In the genomic region with DNA sequence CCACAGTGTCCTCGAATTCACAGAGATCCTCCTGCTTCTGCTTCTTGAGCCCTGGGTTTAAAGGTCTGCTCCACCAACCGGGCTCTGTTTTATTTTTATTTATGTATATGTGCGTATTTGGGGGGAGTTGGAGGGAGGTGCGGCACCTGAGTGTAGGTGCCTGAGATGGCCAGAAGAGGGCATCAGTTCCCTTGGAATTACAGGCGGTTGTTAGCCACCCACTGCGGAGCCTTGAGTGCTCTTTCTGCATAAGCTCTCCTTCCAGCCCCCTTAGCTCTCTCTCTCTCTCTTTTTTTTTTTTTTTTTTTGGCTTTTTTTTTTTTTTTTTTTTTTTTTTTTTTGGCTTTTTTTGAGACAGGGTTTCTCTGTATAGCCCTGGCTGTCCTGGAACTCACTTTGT, we compare ENCODE assay signal across 12 mouse cellular contexts. TPM values are rescaled to one million over a fixed set of nuclear protein-coding genes. Genes with fewer than 3 reads are reported as not detected.
DNase-seq lines count a peak whose midpoint lies in the region; ATAC-seq and TF ChIP-seq lines count a peak whose summit lies in the region.
"Had no signal": no experiment of that assay in that cellular context is flagged by ENCODE, and none has a peak within 500 bp of the region (broad histone marks: within the 10 kb centered on the region; RNA-seq: fewer than 3 reads in every experiment).

No protein-coding gene starts in this region.

- peak; percentile 28 for DNase-seq in cerebellum, adult 9-11 months
- no peak for DNase-seq in cerebellum, postnatal 4 days (ENCODE audit: low spot score in 2 of 2)
- DNase-seq in lung, adult 2 months = no peak
- no peak for DNase-seq in lung, postnatal 4 days
- peak; percentile 85 for DNase-seq in ES-CJ7 (ENCODE audit: low read depth, low spot score)
- DNase-seq in liver, postnatal 0 days = no peak
- no peak for DNase-seq in gastrocnemius, adult 8-10 months (ENCODE audit: low spot score in 2 of 2)
- no peak for DNase-seq in left cerebral cortex, adult 18-20 months (ENCODE audit: low spot score in 2 of 2)
- DNase-seq: kidney, adult 11 months had no signal

- no peak overlapping the region for H3K27ac ChIP-seq in liver, postnatal 0 days (ENCODE audit: low read depth)
- H3K27ac ChIP-seq: forebrain, embryonic 15.5 days; midbrain, embryonic 12.5 days had no signal

- 76% methylated on average over 6 of the region's 6 CpGs for WGBS in lung, adult 2 months
- 78% methylated on average over 6 of the region's 6 CpGs for WGBS in liver, postnatal 0 days (ENCODE audit: insufficient replicate concordance)

- no peaks in the 10 kb centered on the region for H3K27me3 ChIP-seq in liver, postnatal 0 days (ENCODE audit: insufficient read depth, low read length)
- H3K27me3 ChIP-seq: forebrain, embryonic 15.5 days; midbrain, embryonic 12.5 days had no signal

- H3K36me3 ChIP-seq in liver, postnatal 0 days (replicated peaks; ENCODE audit: insufficient read depth, low read length) = 0 out of 2 replicates have a peak, but pooled peaks cover 6% of the 10 kb centered on the region

- TF ChIP-seq POLR2A in lung, adult 2 months (IDR thresholded peaks at IDR 0.05; ENCODE audit: borderline replicate concordance, extremely low read depth, low read depth, low read length) = no peak

- H3K4me3 ChIP-seq in lung, adult 2 months (replicated peaks; ENCODE audit: extremely low read depth, low read depth, low read length) = no peak overlapping the region
- H3K4me3 ChIP-seq in liver, postnatal 0 days (ENCODE audit: low read depth, low read length) = no peak overlapping the region
- H3K4me3 ChIP-seq: forebrain, embryonic 15.5 days; midbrain, embryonic 12.5 days had no signal

- H3K4me1 ChIP-seq in lung, adult 2 months (ENCODE audit: control insufficient read depth, insufficient read depth, low read length) = peaks cover 17% of the 10 kb centered on the region
- peaks cover 23% of the 10 kb centered on the region for H3K4me1 ChIP-seq in liver, postnatal 0 days (ENCODE audit: insufficient read depth)

- H3K4me2 ChIP-seq in liver, postnatal 0 days (ENCODE audit: low read depth, low read length) = no peak overlapping the region
- H3K4me2 ChIP-seq: forebrain, embryonic 15.5 days; heart, embryonic 11.5 days; midbrain, embryonic 12.5 days had no signal

- peak; percentile 29; the same call in 1 of the 2 replicates for TF ChIP-seq CTCF in lung, adult 2 months (IDR thresholded peaks at IDR 0.05; ENCODE audit: insufficient read depth, low read length)
- peak; percentile 52 for TF ChIP-seq CTCF in liver, postnatal 0 days (IDR thresholded peaks at IDR 0.05; ENCODE audit: low read depth)

- no peak for TF ChIP-seq EP300 in liver, postnatal 0 days (IDR thresholded peaks at IDR 0.05; ENCODE audit: low read depth)

- no peak for ATAC-seq in liver, postnatal 0 days
- ATAC-seq: forebrain, embryonic 15.5 days had no signal

- H3K9ac ChIP-seq in liver, postnatal 0 days (replicated peaks) = no peak overlapping the region
- H3K9ac ChIP-seq: forebrain, embryonic 15.5 days; midbrain, embryonic 12.5 days had no signal

- no peaks in the 10 kb centered on the region for H3K9me3 ChIP-seq in liver, postnatal 0 days (ENCODE audit: low read length)
- H3K9me3 ChIP-seq: forebrain, embryonic 15.5 days had no signal

RNA-seq across cellular contexts. Expression of a gene that starts 2.5 kb away (rescaled TPM):
- 24.5 and 31.6 TPM in 2 replicates for polyA plus RNA-seq in lung, adult 2 months (2012; rRNA removed)
- 2.0 and 2.7 TPM in 2 replicates for polyA plus RNA-seq in liver, postnatal 0 days (2015; fragmentation: Nextera tagmentation; extraction: Ambion mirVana)
- 10 to 100 TPM; 38.7 to 48.8 (median 43.2) TPM for total RNA-seq in gastrocnemius, adult 8-10 months (2022)
- total RNA-seq in left cerebral cortex, adult 18-20 months (2021) = 10 to 100 TPM; 51.0 to 52.2 TPM

RNA-seq across cellular contexts. Expression of a gene that starts 5.6 kb away (rescaled TPM):
- 28.9 and 48.7 TPM in 2 replicates for polyA plus RNA-seq in lung, adult 2 months (2012; rRNA removed)
- 8.5 and 11.2 TPM in 2 replicates for polyA plus RNA-seq in liver, postnatal 0 days (2015; fragmentation: Nextera tagmentation; extraction: Ambion mirVana)
- 100 to 1,000 TPM; 409 to 479 (median 445) TPM for total RNA-seq in gastrocnemius, adult 8-10 months (2022)
- total RNA-seq in left cerebral cortex, adult 18-20 months (2021) = 10 to 100 TPM; 58.5 to 60.4 TPM

RNA-seq across cellular contexts. Expression of a gene that starts 26.6 kb away (rescaled TPM):
- 0.42 TPM in 1 of 2 replicates, not detected in the other for polyA plus RNA-seq in lung, adult 2 months (2012; rRNA removed)
- polyA plus RNA-seq in liver, postnatal 0 days (2015; fragmentation: Nextera tagmentation; extraction: Ambion mirVana) = 59.0 and 64.1 TPM in 2 replicates
- not detected for total RNA-seq in gastrocnemius, adult 8-10 months (2022)
- not detected for total RNA-seq in left cerebral cortex, adult 18-20 months (2021)
- polyA plus RNA-seq: midbrain, embryonic 12.5 days had no signal

RNA-seq across cellular contexts. Expression of a gene that starts 36.9 kb away (rescaled TPM):
- 95.6 and 150 TPM in 2 replicates for polyA plus RNA-seq in lung, adult 2 months (2012; rRNA removed)
- 45.3 and 51.4 TPM in 2 replicates for polyA plus RNA-seq in liver, postnatal 0 days (2015; fragmentation: Nextera tagmentation; extraction: Ambion mirVana)
- 100 to 1,000 TPM; 491 to 577 (median 541) TPM for total RNA-seq in gastrocnemius, adult 8-10 months (2022)
- 100 to 1,000 TPM; 222 to 232 TPM for total RNA-seq in left cerebral cortex, adult 18-20 months (2021)

RNA-seq across cellular contexts. Expression of a gene that starts 36.9 kb away (rescaled TPM):
- polyA plus RNA-seq in lung, adult 2 months (2012; rRNA removed) = 22.1 and 23.4 TPM in 2 replicates
- polyA plus RNA-seq in liver, postnatal 0 days (2015; fragmentation: Nextera tagmentation; extraction: Ambion mirVana) = 33.7 and 33.8 TPM in 2 replicates
- 10 to 100 TPM; 59.0 to 70.3 (median 63.5) TPM for total RNA-seq in gastrocnemius, adult 8-10 months (2022)
- total RNA-seq in left cerebral cortex, adult 18-20 months (2021) = 10 to 100 TPM; 81.2 to 85.5 TPM

Comparison
In these comparisons a context has a peak if more than half of its experiments do, and no peak if none do; other contexts are left out.
1. DNase-seq: peak in cerebellum, adult 9-11 months (single experiment) and ES-CJ7 (single experiment); none in cerebellum, postnatal 4 days (0 of 2), lung, adult 2 months (single experiment), lung, postnatal 4 days (0 of 2), liver, postnatal 0 days (single experiment), gastrocnemius, adult 8-10 months (0 of 2) and left cerebral cortex, adult 18-20 months (0 of 2).
2. RNA of a gene that starts 5.6 kb away (total RNA-seq): 409 to 479 TPM in gastrocnemius, adult 8-10 months; 58.5 to 60.4 TPM in left cerebral cortex, adult 18-20 months; every median in the first group is over 4 times any median in the second.